ENCODE assay signal across 8 mouse cellular contexts in genomic region chr16:35839680-35840079, GRCm38 (mm10). TPM values are rescaled to one million over a fixed set of nuclear protein-coding genes. Genes with fewer than 3 reads are reported as not detected.
DNase-seq lines count a peak whose midpoint lies in the region.

No protein-coding gene starts in this region.

- peak; percentile 38 for DNase-seq in gastrocnemius, adult 18-20 months (ENCODE audit: low spot score)
- no peak for DNase-seq in gastrocnemius, adult 8-10 months (ENCODE audit: low spot score in 2 of 2)
- peak; percentile 32 for DNase-seq in right cerebral cortex, adult 18-20 months
- DNase-seq in right cerebral cortex, postnatal 10 days (ENCODE audit: low spot score in 2 of 2): no peak
- peak; percentile 45 to 57 for DNase-seq in cerebellum, postnatal 14 days
- peak; percentile 64 to 66 for DNase-seq in kidney, postnatal 36 days
- peak; percentile 22 for DNase-seq in spleen, adult 12 weeks (ENCODE audit: low spot score)
- no peak for DNase-seq in frontal cortex, postnatal 14 days (ENCODE audit: low spot score in 2 of 2)

RNA-seq across cellular contexts. Expression of gene Parp14, which starts 31.7 kb away (rescaled TPM):
- 1 to 10 TPM; 2.1 to 3.5 TPM for total RNA-seq in gastrocnemius, adult 18-20 months (2021)
- total RNA-seq in gastrocnemius, adult 8-10 months (2022): 1 to 10 TPM; 1.7 to 2.5 (median 2.3) TPM

Comparison
In these comparisons a context has a peak if more than half of its experiments do, and no peak if none do; other contexts are left out.
1. DNase-seq: peak in gastrocnemius, adult 18-20 months (single experiment), right cerebral cortex, adult 18-20 months (single experiment), cerebellum, postnatal 14 days (2 of 2), kidney, postnatal 36 days (2 of 2) and spleen, adult 12 weeks (single experiment); none in gastrocnemius, adult 8-10 months (0 of 2), right cerebral cortex, postnatal 10 days (0 of 2) and frontal cortex, postnatal 14 days (0 of 2).